Mouse (Mus musculus) olfactory bulb, adult 2 months (tissue): Measurements from ENCODE around the gene Jarid2. TPM values are rescaled to one million over a fixed set of nuclear protein-coding genes. Genes with fewer than 3 reads are reported as not detected.

Experiments
- H3K27ac ChIP-seq: fragments of 200-500 bp; 2 replicates; pipeline ENCODE4 v1.5.1; 2012; ENCODE audit warnings: low read depth, low read length; ENCODE audit not compliant: insufficient read depth
- H3K4me1 ChIP-seq: fragments of 200-500 bp; 2 replicates; pipeline ENCODE4 v1.6.1; 2012; ENCODE audit warnings: low read length; ENCODE audit not compliant: control insufficient read depth, insufficient read depth
- H3K4me3 ChIP-seq: fragments of 200-500 bp; 2 replicates; pipeline ENCODE4 v1.5.1; 2012; ENCODE audit warnings: mild to moderate bottlenecking, low read depth, low read length, moderate library complexity; ENCODE audit not compliant: insufficient read depth
- CTCF ChIP-seq: fragments of 200-500 bp; IDR thresholded peaks from 2 replicates; pipeline ENCODE4 v1.5.1; 2012; ENCODE audit warnings: low read depth, mild to moderate bottlenecking, low read length, moderate library complexity; ENCODE audit not compliant: insufficient read depth
- POLR2A ChIP-seq: fragments of 200-500 bp; IDR thresholded peaks from 2 replicates; pipeline ENCODE4 v1.6.1; 2012; ENCODE audit warnings: mild to moderate bottlenecking, low read depth, low read length, moderate library complexity; ENCODE audit not compliant: insufficient read depth
- WGBS: fragments of 180-500 bp; shearing (Covaris S2); methylation state at CpG from one replicate; pipeline ENCODE4 v1.1.7; 2018; 5-methylcytosine and 5-hydroxymethylcytosine counted together
- polyA plus RNA-seq: library from polyadenylated mRNA; stranded (reverse); fragments of >200 nt; gene quantifications from 2 replicates; pipeline ENCODE4 v1.2.4, GENCODE M21; 2012; ENCODE audit warnings: low replicate concordance; ENCODE audit not compliant: missing spikeins, insufficient read depth, insufficient read length

Gene Jarid2
- polyA plus RNA-seq, 1 experiment = 107 TPM

DNA sequence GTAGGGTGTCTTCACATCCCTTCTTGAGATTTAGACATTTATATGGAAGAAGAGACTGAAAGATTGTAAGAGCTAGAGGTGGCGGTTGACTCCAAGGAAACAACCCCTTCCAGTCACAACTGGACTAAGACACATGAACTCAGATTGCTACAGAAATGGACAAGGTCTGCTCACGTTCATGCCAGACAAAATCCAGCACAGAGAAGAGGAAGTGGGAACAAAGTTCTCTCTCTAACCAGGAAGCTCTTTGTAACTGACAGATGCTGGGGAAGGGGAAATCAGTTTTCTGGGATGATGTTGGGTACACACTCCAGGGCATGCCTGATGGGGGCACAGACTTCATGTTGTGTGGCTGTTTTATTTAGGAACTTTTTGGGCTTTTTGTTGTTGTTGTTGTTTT, 197.0 kb downstream of the Jarid2 start:
- Histone ChIP-seq H3K4me1 (0 out of 2 replicates have a peak, but pooled peaks cover 2% of the 10 kb centered on the region), H3K27ac (no peak overlapping the region), H3K4me3 (no peak overlapping the region)
- TF ChIP-seq POLR2A (no peak), CTCF (no peak)
- 82% methylated on average over 2 of the region's 2 CpGs for WGBS

DNA sequence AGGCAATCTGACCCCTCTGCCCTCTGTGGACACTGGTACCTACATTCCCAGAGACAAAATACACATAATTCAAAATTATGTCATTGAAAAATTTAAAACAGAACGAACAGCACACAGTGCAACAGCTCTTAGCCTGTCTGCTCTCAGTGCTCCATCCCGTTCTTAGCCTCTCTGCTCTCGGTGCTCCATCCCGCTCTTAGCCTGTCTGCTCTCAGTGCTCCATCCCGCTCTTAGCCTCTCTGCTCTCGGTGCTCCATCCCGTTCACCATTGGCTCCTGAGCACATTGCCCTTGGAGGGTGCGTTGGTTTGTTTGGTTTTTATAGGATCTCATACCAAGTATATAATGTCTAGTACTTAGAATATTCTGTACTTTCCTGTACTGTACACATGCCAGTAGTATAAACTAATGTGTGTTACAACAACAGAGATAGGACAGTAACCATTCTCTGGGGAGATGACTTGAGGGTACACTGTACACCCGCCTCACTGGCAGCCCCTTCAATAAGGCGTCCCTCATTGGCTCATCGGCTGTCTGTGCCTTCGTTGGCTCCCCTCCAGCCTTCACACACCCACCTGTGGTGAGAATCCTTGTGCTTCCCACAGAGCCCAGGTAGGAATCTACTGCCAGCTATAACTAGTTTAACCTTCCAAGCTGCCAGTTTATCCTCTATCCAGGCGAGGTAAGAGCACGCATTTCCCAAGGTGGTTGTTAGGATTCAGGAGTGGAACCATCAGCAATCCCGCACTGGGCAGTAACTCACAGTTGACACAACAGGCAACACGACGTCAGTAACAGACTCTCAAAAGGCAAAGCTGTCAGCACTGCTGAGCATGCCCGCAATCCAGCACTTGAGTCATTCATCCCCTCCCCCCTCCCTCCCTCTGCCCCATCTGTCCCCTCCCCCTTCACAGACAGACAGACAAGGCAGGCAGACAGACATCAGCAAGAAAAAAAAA, 203.3 kb downstream of the Jarid2 start:
- H3K4me3 ChIP-seq = no peak overlapping the region
- peaks cover 9% of the 10 kb centered on the region; the same call in 1 of the 2 replicates for H3K4me1 ChIP-seq
- TF ChIP-seq CTCF = no peak
- no peak for TF ChIP-seq POLR2A
- WGBS = 73% methylated on average over 18 of the region's 18 CpGs
- no peak overlapping the region for H3K27ac ChIP-seq

DNA sequence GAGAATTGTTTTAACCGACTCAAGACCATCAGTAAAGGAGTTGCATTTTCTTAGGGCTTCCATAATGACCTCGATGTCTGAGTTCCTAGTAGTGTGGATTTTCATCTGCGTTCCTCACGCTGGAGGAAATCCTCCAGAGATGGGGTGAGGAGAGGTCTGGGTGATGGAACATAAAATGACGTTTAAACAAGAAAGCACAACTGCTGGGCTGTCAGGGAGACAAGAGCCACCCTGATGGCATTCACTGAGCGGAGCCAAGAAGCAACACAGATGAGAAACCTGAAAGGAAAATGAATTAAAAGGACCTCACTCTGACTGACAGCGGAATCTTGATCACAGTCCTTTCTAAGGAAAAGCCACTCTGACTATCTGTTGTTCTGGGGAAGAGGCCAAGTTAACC, 204.3 kb downstream of the Jarid2 start:
- H3K4me3 ChIP-seq = no peak overlapping the region
- peaks cover 12% of the 10 kb centered on the region; the same call in 1 of the 2 replicates for H3K4me1 ChIP-seq
- TF ChIP-seq POLR2A (no peak), CTCF (no peak)
- WGBS = 61% methylated on average over 7 of the region's 7 CpGs
- H3K27ac ChIP-seq = no peak overlapping the region

DNA sequence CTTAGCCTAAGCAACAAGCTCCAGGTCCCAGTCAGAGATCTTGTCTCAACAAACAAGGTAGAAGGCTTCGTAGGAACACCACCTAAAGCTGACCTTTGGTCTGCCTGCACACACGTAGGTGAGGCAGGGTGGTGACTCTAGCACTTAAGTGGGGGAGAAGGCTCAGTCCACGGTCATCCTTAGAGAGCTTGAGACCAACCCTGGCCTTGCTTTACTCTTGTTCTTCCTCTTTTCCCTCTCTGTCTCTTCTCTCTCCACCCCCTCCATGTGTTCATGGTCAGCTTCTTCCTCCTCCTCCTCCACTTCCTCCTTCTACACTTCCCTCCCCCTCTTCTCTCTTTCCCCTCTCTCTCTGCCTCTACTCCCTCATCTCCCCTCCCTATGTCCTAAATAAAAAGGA, 208.4 kb downstream of the Jarid2 start:
- H3K27ac ChIP-seq = no peak overlapping the region
- TF ChIP-seq CTCF (no peak), POLR2A (no peak)
- H3K4me3 ChIP-seq = no peak overlapping the region
- H3K4me1 ChIP-seq = peaks cover 8% of the 10 kb centered on the region; the same call in 1 of the 2 replicates
- WGBS = 98% methylated on average over 3 of the region's 3 CpGs

DNA sequence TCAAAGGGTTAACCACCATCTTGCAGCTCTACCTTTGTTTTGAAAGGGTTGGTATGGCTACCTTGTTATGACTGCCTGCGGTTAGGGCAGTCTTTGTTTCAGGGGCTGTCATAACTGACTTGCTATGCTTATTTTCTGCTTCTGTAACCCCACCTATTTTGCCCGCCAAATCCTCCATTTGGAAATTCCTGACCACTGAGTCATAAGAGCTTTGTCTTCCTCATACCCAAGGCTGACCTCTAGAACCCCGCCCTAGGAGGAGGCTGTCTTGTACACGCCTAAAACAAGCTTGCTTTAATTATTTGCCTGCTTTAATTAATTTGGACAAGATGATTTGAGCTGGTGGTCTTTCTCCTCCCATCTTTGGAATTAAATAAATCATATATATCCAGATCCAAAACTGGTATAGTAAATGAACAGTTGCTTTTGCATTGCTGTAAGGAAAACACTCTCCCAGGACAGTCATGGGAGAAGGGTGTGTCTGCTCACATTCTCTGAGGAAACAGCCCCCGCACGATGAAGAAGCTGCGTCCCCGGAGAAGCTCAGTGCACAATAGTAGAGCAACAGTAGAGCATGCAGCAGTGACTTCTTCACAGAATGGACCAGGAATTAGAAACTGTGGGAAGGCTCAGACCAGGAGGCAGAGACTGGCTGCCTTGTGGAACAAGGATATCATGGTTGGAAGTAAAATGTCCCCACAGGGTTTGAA, 210.2 kb downstream of the Jarid2 start:
- TF ChIP-seq CTCF (no peak), POLR2A (no peak)
- WGBS = 73% methylated on average over 8 of the region's 8 CpGs
- no peak overlapping the region for H3K27ac ChIP-seq
- H3K4me1 ChIP-seq = peaks cover 8% of the 10 kb centered on the region
- no peak overlapping the region for H3K4me3 ChIP-seq

DNA sequence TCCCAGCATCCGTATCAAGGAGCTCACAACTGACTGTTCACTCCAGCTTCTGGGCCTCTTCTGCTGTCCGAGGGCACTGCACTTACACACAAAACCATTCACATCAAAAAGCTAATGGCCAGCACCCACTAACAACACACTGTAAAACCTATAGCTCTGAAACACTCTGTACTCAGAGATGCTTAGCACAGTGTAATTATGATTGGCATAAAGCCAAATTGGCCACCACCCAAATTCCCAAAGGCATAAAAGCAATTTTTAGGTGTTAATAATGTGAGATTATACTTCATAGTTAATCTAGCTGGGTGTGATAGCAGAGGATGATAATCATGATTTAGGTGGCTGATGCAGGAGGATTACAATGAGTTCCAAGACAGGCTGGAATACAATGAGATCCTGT, 214.3 kb downstream of the Jarid2 start:
- Histone ChIP-seq H3K4me1 (peaks cover 7% of the 10 kb centered on the region), H3K4me3 (no peak overlapping the region), H3K27ac (no peak overlapping the region)
- WGBS = 59% methylated on average over 2 of the region's 2 CpGs
- TF ChIP-seq CTCF (no peak), POLR2A (no peak)

DNA sequence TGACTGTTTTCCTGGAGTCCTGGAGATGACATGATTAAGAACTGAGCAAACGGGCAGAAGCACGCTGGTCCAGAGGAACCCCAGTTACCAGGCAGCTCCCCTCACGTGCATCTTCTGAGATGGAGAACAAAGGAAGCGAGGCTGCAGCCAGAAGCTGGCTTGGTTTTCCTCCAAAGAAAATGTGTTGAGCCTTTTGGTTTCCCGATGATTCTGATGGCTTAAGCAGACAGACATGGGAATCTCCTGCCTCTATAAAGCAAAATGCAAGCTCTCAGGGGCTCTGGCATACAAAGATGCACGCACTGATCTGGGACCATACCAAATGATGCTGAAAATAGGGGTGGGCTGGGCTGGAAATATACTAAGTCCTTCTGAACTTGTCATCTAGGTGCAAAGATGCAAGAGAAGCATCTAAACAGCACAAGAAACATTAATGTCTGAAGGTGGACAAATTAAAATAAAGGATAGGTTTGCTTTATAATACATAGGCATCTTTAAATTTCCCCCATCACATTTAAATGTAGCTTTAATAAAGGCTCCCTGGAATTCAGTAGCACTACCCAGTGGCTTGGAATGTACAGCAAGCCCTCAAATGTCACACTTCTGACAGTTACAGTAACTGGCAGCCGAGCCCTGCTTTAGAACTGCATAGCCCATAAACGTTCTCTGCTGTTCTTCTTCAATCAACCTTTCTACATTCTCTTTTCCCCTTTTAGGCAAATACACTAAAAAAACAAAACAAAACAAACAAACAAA, 217.8 kb downstream of the Jarid2 start:
- WGBS = 16% methylated on average over 8 of the region's 8 CpGs
- Histone ChIP-seq H3K4me1 (peaks cover 7% of the 10 kb centered on the region), H3K4me3 (peak overlapping the region; percentile 47), H3K27ac (peak overlapping the region; percentile 59; the same call in 1 of the 2 replicates)
- no peak for TF ChIP-seq CTCF
- TF ChIP-seq POLR2A = no peak

DNA sequence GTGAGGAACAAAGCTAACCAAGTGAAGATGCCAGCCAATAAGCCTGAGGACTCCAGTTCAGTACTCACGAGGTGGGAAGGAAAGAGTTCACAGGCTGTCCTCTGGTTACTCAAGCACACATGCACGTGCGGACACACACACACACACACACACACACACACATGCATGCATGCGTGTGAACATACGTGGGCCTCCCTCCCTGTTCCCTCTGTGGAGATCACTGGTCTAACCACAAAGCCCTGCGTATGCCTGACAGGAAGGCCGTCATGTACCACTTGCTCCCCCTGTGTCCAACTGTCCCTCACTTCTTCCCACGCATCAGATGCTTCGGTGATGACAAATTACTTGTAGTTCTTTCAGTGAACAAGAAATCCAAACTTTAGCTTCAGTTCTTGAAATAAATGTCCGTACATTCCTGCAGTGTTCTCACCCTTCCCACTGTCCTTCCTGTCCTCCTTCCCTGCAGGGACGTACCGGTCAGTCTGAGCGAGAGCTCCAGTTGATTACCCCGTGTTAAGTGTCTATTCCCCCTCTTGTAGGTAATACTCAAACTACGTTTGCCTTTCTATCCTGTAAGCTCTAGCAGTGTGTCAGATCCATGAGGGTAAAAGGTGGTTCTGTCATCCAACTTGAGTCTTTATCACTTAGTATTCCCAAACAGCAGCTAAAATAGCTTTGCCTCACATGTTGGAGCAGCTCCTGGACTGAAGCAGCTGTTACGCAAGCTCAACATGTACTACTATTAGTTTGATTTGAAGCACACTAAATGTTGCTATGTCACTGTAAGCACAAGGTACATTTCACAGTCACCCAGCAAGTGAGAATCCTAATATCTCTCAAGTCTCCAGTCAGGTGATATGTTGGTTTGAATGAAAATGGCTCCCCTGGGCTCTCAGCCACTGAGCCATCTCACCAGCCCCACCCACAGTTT, 219.3 kb downstream of the Jarid2 start:
- 92% methylated on average over 16 of the region's 16 CpGs for WGBS
- H3K27ac ChIP-seq = no peak overlapping the region
- peaks cover 7% of the 10 kb centered on the region for H3K4me1 ChIP-seq
- TF ChIP-seq POLR2A = no peak
- no peak for TF ChIP-seq CTCF
- no peak overlapping the region for H3K4me3 ChIP-seq
